Mouse (Mus musculus) cerebellum, adult 2 months (tissue): ENCODE data around the gene Rassf1. TPM values are rescaled to one million over a fixed set of nuclear protein-coding genes. Genes with fewer than 3 reads are reported as not detected.
A peak's percentile ranks its signal among the peaks of the same experiment; 100 is the strongest.

ENCODE experiments used
- DNase-seq, 2 experiments: peaks; one replicate each; pipeline ENCODE4 v3.0.0; 2021
- H3K27ac ChIP-seq: fragments of 200-500 bp; 2 replicates; pipeline ENCODE4 v1.5.1; 2012; ENCODE audit warnings: low read length, control low read depth, inconsistent platforms; ENCODE audit not compliant: insufficient read depth
- H3K27me3 ChIP-seq: fragments of 200-500 bp; 2 replicates; pipeline ENCODE4 v1.6.1; 2012; ENCODE audit warnings: inconsistent platforms, mild to moderate bottlenecking, low read length, moderate library complexity; ENCODE audit not compliant: control insufficient read depth, insufficient read depth
- H3K4me1 ChIP-seq: fragments of 200-500 bp; 2 replicates; pipeline ENCODE4 v1.6.1; 2011; ENCODE audit warnings: low read length; ENCODE audit not compliant: control insufficient read depth, insufficient read depth
- H3K4me3 ChIP-seq: fragments of 200-500 bp; replicated peaks from 2 replicates; pipeline ENCODE3; 2011; ENCODE audit warnings: mild to moderate bottlenecking, low read depth, low read length, control low read depth; ENCODE audit not compliant: insufficient read depth
- CTCF ChIP-seq: fragments of 200-500 bp; IDR thresholded peaks from 2 replicates; pipeline ENCODE4 v1.5.1; 2011; ENCODE audit warnings: low read depth, mild to moderate bottlenecking, control low read depth, low read length, moderate library complexity, borderline replicate concordance; ENCODE audit not compliant: insufficient read depth
- POLR2A ChIP-seq: fragments of 200-500 bp; IDR thresholded peaks from 2 replicates; pipeline ENCODE4 v1.6.1; 2011; ENCODE audit warnings: low read length, control low read depth, borderline replicate concordance; ENCODE audit not compliant: insufficient read depth
- WGBS: fragments of 180-500 bp; shearing (Covaris S2); methylation state at CpG from one replicate; pipeline ENCODE4 v1.1.7; 2018; 5-methylcytosine and 5-hydroxymethylcytosine counted together
- polyA plus RNA-seq: library from polyadenylated mRNA; depleted of rRNA; stranded (reverse); fragments of >200 nt; gene quantifications from 2 replicates; pipeline ENCODE4 v1.2.3, GENCODE M21; 2012

Gene Rassf1
- polyA plus RNA-seq, 1 experiment = 32.3 TPM

DNA sequence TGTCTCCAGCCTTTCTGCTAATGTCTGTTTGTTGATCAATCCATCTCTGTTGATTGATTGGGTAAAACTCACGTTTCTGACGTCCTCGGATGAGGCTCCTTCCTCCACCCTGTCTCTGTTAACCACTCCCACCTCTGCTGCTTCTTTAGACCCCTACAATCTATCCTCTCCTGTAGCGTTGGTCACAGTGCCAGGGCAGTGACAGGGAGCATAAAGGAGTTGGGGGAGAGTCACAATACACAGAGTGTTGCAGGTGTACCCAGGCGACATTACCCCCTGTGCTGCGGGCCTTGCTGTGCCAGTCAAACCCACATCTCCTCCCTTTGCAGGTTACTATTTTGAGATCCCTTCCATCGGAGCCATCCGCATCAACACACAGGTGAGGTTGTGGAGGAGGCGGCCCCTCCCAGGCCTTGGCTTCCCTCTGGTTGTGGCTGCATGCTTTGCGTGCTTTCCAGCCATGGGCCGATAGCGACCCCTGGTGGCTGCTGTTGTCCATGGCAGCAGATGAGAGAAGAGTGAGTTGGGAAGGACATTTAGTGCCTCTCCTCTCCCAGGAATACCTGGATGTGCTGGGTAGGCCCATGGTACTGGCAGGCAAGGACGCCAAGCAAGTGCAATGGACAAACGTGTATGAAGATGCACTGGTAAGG, 36.9 kb upstream of the Rassf1 start:
- Histone ChIP-seq H3K27me3 (no peaks in the 10 kb centered on the region), H3K4me1 (no peaks in the 10 kb centered on the region), H3K27ac (no peak overlapping the region), H3K4me3 (no peak overlapping the region)
- peak; percentile 83 to 93 for DNase-seq
- TF ChIP-seq POLR2A (no peak), CTCF (peak; percentile 100)
- 29% methylated on average over 14 of the region's 14 CpGs for WGBS

DNA sequence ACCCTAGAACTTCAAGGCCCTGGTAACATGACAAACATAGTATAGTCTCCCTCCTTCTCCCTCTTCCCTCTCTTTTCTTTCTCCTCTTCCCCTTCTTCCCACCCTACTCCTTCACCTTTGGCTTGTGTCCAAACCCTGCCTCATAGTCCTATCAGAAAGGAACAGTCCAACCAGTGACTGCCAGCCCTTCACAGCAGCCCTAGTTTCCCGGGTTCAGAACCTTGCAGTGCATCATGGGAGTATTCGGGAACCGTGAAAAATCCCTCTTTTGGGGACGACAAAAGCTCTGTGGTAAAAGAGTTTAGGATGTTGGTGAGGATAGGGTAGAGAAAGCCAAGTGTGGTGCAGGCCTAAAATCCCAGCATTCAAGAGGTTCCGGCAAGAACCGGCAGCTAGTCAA, 31.0 kb upstream of the Rassf1 start:
- Histone ChIP-seq H3K4me3 (no peak overlapping the region), H3K27me3 (no peaks in the 10 kb centered on the region), H3K27ac (no peak overlapping the region), H3K4me1 (no peaks in the 10 kb centered on the region)
- no peak for DNase-seq
- TF ChIP-seq CTCF = no peak
- TF ChIP-seq POLR2A = no peak
- WGBS = 45% methylated on average over 6 of the region's 6 CpGs

DNA sequence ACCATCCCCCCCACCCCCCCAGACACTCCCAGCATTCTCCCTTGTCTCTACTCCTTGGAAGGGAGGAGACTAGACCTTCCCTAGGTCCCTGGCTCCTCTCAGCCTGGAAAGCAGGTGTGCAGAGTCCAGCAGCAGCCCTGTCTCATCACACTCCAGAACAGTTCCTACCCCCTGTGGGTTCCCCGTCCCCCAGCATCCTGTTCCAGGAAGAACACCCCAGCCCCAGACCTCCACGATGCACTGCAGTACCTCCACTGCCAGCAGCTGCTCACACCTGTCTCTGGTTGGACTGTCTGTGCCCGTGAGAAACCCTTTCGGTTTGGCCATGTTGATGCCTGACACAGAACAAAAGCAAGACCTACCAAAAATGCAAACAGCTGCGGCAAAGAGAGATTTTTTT, 30.2 kb upstream of the Rassf1 start:
- no peak overlapping the region for H3K27ac ChIP-seq
- H3K4me3 ChIP-seq = no peak overlapping the region
- no peak for DNase-seq
- 76% methylated on average over 5 of the region's 5 CpGs for WGBS
- no peaks in the 10 kb centered on the region for H3K27me3 ChIP-seq
- no peaks in the 10 kb centered on the region for H3K4me1 ChIP-seq
- TF ChIP-seq CTCF (no peak), POLR2A (no peak)

DNA sequence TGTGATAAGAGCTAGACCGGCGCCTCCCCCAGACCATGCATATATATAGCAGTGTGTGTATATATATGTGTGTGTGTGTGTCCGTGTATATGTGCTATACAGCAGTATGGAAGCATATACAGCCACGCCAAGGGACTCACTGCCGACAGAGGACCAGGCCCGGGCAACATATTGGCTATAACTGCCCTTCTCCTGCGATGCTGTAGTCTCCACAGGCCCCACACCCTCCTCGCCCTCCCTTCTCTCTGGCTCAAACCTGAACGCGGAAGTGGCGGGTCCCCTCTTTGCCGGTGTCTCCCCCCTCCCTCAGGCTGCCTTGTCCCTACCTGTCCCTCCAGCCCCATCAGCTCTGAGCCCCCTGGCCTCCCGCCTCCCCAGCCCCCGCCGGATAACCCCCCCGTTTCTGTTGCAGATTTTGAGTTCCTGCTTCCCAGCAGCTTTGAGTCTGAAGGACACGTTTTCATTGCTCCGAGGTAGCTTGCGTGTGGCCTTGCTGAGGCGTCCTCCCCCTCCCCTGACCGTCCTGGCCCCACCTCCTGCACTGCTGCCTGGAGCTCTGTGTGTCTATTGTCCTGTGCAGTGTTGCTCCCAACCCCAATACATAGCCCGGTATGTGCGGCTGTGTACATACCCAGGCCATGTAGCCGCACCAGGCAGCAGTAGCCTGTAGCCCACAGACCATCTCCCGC, 29.5 kb upstream of the Rassf1 start:
- no peak for DNase-seq

DNA sequence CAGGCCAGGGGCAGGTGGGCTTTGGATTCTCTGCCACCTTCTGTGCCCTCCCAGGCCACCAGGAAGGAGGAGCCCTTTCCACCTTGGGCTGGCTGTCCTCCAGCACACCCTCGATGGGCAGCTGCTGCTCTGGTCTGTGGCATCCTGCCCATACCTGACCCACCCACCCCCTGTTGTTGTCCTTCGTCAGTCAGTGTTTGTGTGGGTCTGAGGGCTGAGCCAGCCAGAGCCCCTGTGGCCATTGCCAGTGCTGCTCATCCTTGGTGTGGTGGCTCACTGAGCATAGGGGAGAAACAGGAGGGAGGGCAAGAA, 29.0 kb upstream of the Rassf1 start:
- Histone ChIP-seq H3K27me3 (no peaks in the 10 kb centered on the region), H3K4me1 (no peaks in the 10 kb centered on the region), H3K4me3 (no peak overlapping the region), H3K27ac (no peak overlapping the region)
- no peak for DNase-seq
- WGBS = 25% methylated on average over 2 of the region's 2 CpGs
- no peak for TF ChIP-seq CTCF
- no peak for TF ChIP-seq POLR2A

More for the DNA sequence above, 29.5 kb upstream of the Rassf1 start:
- Histone ChIP-seq H3K4me1 (no peaks in the 10 kb centered on the region), H3K27me3 (no peaks in the 10 kb centered on the region), H3K27ac (no peak overlapping the region), H3K4me3 (no peak overlapping the region)
- TF ChIP-seq CTCF = no peak
- no peak for TF ChIP-seq POLR2A
- WGBS = 58% methylated on average over 25 of the region's 25 CpGs

DNA sequence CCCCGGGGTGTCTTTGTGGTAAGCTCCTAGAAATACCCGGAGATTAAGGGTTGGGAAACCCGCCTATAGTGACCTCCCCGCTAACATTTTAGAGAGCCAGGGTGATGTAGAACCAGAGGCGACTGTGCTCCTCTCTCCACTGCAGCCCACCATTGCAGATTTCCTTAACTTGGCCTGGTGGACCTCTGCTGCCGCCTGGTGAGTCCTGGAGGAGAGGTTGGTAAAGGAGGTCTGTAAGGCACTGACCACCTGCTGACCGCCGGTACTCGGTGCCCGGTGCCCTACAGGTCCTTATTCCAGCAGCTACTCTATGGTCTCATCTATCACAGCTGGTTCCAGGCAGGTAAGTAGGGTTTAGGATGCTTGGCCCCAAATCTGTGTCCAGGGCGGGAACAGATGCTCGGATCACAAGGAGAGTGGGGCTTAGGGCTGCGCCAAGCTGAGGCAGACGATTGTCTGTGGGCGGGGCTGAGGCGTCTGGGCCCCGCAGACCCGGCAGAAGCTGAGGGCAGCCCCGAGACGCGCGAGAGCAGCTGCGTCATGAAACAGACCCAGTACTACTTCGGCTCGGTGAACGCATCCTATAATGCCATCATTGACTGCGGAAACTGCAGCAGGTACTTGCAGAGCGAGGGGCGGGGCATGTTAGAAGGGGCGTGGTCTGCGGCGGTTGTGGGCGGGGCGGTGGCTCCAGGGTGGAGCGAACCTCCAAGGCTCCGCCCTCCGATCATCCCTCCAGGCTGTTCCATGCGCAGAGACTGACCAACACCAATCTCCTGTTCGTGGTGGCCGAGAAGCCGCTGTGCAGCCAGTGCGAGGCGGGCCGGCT, 24.9 kb upstream of the Rassf1 start:
- Histone ChIP-seq H3K27me3 (no peaks in the 10 kb centered on the region), H3K4me1 (no peaks in the 10 kb centered on the region), H3K4me3 (no peak overlapping the region), H3K27ac (no peak overlapping the region)
- TF ChIP-seq POLR2A = no peak
- TF ChIP-seq CTCF = no peak
- 32% methylated on average over 44 of the region's 44 CpGs for WGBS
- no peak for DNase-seq

DNA sequence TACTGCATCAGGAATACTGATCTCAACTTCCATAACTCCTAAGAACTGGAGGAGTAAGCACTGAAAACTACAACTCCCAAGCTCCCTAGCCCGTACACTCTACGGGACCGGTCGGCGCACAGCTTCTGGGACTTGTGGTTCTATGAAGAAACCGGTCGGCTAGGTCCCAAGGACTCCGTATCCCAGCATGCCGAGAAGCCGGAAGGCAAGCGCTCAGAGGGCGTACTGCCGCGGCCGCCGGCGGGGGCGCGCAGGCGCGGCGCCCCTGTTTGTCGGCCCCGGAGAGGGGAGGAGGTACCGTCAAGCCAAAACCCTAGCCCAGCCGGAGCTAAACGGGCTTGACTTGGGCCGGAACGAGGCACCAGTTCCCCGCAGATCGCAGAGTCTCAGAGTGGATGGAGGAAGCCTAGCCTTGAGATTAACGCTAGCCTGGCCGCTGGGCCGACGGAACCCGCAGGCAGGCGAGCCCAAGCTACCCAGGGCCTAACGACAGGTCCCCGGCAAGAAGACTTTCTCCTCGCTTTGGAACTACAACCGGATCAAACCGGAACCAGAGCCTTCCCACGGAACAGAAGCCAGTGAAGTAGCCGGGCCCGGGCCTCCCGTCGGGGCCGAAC, 17.5 kb upstream of the Rassf1 start, which contains the start of gene Tmem115:
Tmem115 (plus strand) TSS at position 155 of the 617 bp plus-strand sequence.
- under 1% methylated on average over 48 of the region's 48 CpGs for WGBS

More for the DNA sequence above, 17.5 kb upstream of the Rassf1 start, which contains the start of gene Tmem115:
- TF ChIP-seq POLR2A = peak; percentile 72; the same call in 1 of the 2 replicates
- no peak for TF ChIP-seq CTCF
- Histone ChIP-seq H3K27me3 (no peaks in the 10 kb centered on the region), H3K4me1 (peaks cover 16% of the 10 kb centered on the region; the same call in 1 of the 2 replicates), H3K4me3 (peak within 1 kb of the TSS; percentile 86), H3K27ac (peak within 1 kb of the TSS; percentile 71)
- peak; percentile 91 to 97 for DNase-seq
